Mouse (Mus musculus) ES-E14 (cell line): ENCODE measurements around the gene Gpr180. TPM values are rescaled to one million over a fixed set of nuclear protein-coding genes. Genes with fewer than 3 reads are reported as not detected.
"Not testable (repeated sequence)": the region's sequence is repeated elsewhere in the genome, so short reads cannot be mapped to it uniquely, and the experiment has no call there.

Experiments used
- DNase-seq: peaks from one replicate; pipeline ENCODE4 v3.0.0-alpha.2; 2013; ENCODE audit warnings: low read depth, low spot score
- H3K27ac ChIP-seq: 2 replicates; pipeline ENCODE4 v1.5.1; 2012; ENCODE audit warnings: low read depth, mild to moderate bottlenecking, low read length, moderate library complexity, mixed read lengths; ENCODE audit not compliant: poor library complexity, insufficient read depth, severe bottlenecking
- H3K36me3 ChIP-seq: 2 replicates; pipeline ENCODE4 v1.6.1; 2012; ENCODE audit warnings: mild to moderate bottlenecking, low read length, moderate library complexity, mixed read lengths; ENCODE audit not compliant: control insufficient read depth, poor library complexity, insufficient read depth, severe bottlenecking
- H3K4me1 ChIP-seq, 2 experiments: fragments of 150-350 bp in 1 of 2; sonication (generic) in 1 of 2; 2 replicates each; pipeline ENCODE4 v1.6.1; 2012; ENCODE audit warnings: low read length in 2 of 2, mild to moderate bottlenecking in 1 of 2, mixed read lengths in 1 of 2; ENCODE audit not compliant: control insufficient read depth in 2 of 2, insufficient read depth in 2 of 2, poor library complexity in 1 of 2
- H3K4me3 ChIP-seq, 2 experiments: fragments of 150-350 bp in 1 of 2; sonication (generic) in 1 of 2; 2 replicates each; pipeline ENCODE4 v1.5.1; 2012; ENCODE audit warnings: low read length in 2 of 2, low read depth in 1 of 2, mild to moderate bottlenecking in 1 of 2, mixed read lengths in 1 of 2; ENCODE audit not compliant: insufficient read depth in 1 of 2, poor library complexity in 1 of 2, severe bottlenecking in 1 of 2
- H3K9ac ChIP-seq: 2 replicates; pipeline ENCODE4 v1.6.1; 2012; ENCODE audit warnings: low read depth, mild to moderate bottlenecking, low read length, mixed read lengths; ENCODE audit not compliant: poor library complexity, insufficient read depth, severe bottlenecking
- H3K9me3 ChIP-seq: fragments of 150-350 bp; sonication (generic); 2 replicates; pipeline ENCODE4 v1.6.1; 2012; ENCODE audit warnings: low read depth, mild to moderate bottlenecking, low read length; ENCODE audit not compliant: control insufficient read depth, insufficient read depth
- CHD2 ChIP-seq: IDR thresholded peaks from 2 replicates; pipeline ENCODE4 v1.6.1; 2014; ENCODE audit warnings: mild to moderate bottlenecking, low read depth, low read length, inconsistent platforms
- HCFC1 ChIP-seq: IDR thresholded peaks from 2 replicates; pipeline ENCODE4 v1.6.1; 2012; ENCODE audit warnings: low read length, inconsistent platforms, borderline replicate concordance; ENCODE audit not compliant: insufficient read depth
- MAFK ChIP-seq: IDR thresholded peaks from 2 replicates; pipeline ENCODE4 v1.6.1; 2014; ENCODE audit warnings: mild to moderate bottlenecking, low read depth, low read length, inconsistent platforms; ENCODE audit not compliant: insufficient read depth
- ZC3H11A ChIP-seq: IDR thresholded peaks from 2 replicates; pipeline ENCODE4 v1.6.1; 2012; ENCODE audit warnings: low read depth, mild to moderate bottlenecking, inconsistent platforms, low read length, borderline replicate concordance
- ZNF384 ChIP-seq: IDR thresholded peaks from 2 replicates; pipeline ENCODE4 v1.6.1; 2012; ENCODE audit warnings: low read depth, low read length, inconsistent platforms
- in situ Hi-C, 2 experiments: fragments of 600-800 bp; cut with MboI; formaldehyde crosslinking; loops; one replicate each; pipeline ENCODE4 v1.15.1; 2025; ENCODE audit warnings: low sequenced_read_pairs in 2 of 2, inconsistent platforms in 1 of 2; ENCODE audit not compliant: unreplicated experiment in 2 of 2
- total RNA-seq: library from RNA; depleted of rRNA; stranded (reverse); fragments of 300-350 nt; gene quantifications from 2 replicates; pipeline ENCODE4 v1.2.3, GENCODE M21; 2012

Gene Gpr180
- total RNA-seq, 1 experiment = 18.2 TPM

DNA sequence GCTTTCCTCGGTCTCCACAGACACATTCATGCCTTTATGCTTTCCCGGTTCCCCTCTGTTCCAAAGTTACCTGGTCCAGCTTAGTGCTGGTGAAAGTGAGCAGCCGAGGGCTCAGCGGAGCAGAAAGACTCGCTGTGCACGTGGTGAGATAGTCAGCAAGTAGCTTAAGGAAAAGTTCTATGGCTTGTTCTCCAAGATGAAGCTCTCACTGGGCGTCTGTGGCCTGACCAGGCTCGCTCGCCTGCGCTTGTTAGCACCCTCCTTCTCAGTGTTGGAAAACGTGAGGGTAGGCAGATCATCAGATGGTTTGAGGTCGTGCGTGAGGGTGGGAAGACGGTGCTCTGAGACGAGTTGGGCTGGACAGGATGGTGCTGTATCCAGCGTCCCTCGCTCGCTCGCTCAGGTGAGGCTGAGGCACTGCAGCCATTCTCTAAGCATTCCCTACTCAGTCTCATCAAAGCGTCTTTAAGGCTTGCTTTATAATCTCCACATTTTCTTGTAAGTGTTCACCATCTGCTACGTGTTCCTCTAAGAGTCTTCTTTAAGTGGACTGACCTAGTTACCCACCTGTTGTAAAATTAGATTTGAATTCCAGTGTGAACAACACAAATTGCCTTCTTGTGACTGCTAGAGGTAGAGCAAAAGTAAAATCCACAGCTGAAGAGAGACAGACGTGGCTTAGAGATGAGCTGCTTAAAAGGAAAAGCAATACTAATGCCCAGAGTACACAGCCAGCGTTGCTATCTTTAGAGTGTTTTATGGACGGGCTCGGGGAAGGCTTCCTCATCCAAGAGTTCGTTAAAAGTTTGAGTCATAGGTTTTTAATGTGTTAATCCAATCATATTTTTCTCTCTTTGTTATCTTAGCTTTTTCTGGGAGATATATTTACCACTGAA is 13.9 kb downstream of the Gpr180 start:
- Histone ChIP-seq H3K4me3 (no peak overlapping the region), H3K9ac (no peak overlapping the region; the same call in 1 of the 2 replicates), H3K9me3 (no peaks in the 10 kb centered on the region), H3K4me1 (no peaks in the 10 kb centered on the region), H3K27ac (no peak overlapping the region), H3K36me3 (peaks cover 13% of the 10 kb centered on the region; the same call in 1 of the 2 replicates)
- in situ Hi-C loops = no loop called here
- no peak for DNase-seq
- TF ChIP-seq HCFC1 (no peak), MAFK (no peak), ZC3H11A (no peak), CHD2 (no peak), ZNF384 (no peak)

DNA sequence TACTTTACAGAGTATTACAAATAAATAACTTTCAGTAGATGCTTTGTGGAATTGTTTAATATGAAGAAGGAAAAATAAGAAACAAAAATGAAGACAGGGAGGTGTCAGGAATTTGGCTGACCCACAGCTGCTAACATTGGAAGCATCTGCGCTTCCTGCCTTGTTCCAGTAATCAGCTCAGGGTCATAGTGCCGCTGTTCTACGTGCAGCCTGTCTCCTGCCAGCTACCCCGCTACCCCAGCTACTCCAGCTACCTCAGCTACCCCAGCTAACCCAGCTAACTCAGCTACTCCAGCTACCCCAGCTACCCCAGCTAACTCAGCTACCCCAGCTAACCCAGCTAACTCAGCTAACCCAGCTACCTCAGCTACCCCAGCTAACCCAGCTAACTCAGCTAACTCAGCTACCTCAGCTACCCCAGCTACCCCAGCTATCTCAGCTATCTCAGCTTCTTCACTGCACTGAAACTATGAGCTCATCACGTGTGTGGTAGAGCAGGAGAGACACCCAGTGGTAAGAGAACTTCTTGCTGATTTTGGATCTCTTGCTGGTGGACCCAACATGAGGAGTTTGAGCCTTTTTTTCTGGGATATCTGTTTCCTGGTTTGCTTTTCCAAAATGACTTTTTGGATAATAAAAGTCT is 14.8 kb downstream of the Gpr180 start:
- DNase-seq = no peak
- Histone ChIP-seq H3K9ac (no peak overlapping the region), H3K36me3 (peaks cover 19% of the 10 kb centered on the region; the same call in 1 of the 2 replicates), H3K27ac (no peak overlapping the region), H3K9me3 (no peaks in the 10 kb centered on the region), H3K4me3 (no peak overlapping the region), H3K4me1 (no peaks in the 10 kb centered on the region)
- TF ChIP-seq MAFK = no peak
- TF ChIP-seq ZNF384 = no peak
- TF ChIP-seq ZC3H11A = no peak
- no peak for TF ChIP-seq CHD2
- no peak for TF ChIP-seq HCFC1
- in situ Hi-C loops = no loop called here

DNA sequence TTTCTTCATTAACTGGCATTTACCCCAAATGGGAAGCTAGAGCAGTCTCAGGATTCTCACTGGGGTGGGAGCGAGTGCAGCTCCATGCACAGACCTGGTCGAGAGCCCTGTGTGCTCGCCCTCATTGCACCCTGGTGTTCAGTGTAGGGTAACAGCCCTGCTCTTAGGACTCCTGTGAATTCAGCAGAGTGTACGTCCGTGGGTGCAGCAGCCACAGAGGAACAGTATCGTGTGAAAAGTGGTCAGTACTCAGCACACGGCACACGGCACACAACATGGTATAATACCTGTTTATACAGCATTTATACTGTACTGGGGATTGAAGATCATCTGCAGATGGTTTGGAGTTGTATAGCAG is 15.3 kb downstream of the Gpr180 start:
- H3K27ac ChIP-seq = no peak overlapping the region
- peaks cover 19% of the 10 kb centered on the region; the same call in 1 of the 2 replicates for H3K36me3 ChIP-seq
- no peak for DNase-seq
- no peaks in the 10 kb centered on the region for H3K9me3 ChIP-seq
- in situ Hi-C loops = no loop called here
- no peaks in the 10 kb centered on the region for H3K4me1 ChIP-seq
- H3K4me3 ChIP-seq = no peak overlapping the region
- no peak overlapping the region for H3K9ac ChIP-seq
- TF ChIP-seq ZC3H11A (no peak), ZNF384 (no peak), HCFC1 (no peak), CHD2 (no peak), MAFK (no peak)

DNA sequence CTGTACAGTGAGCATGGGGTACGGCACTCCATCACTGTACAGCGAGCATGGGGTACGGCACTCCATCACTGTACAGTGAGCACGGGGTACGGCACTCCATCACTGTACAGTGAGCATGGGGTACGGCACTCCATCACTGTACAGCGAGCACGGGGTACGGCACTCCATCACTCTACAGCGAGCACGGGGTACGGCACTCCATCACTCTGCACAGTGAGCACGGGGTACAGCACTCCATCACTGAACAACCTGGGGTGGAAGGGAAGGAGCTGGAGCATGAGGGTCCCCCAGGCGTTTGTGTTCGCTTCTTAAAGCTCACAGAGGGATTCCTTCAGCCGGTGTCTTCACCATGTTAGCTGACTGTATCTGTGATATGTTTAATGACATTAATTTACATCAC is 19.1 kb downstream of the Gpr180 start:
- H3K4me1 ChIP-seq, H3K9me3 ChIP-seq, DNase-seq, in situ Hi-C loops, H3K27ac ChIP-seq, H3K9ac ChIP-seq, H3K4me3 ChIP-seq: not testable (repeated sequence)
- peaks cover 25% of the 10 kb centered on the region; the same call in 1 of the 2 replicates for H3K36me3 ChIP-seq
